Mouse (Mus musculus) left cerebral cortex, postnatal 4 days (tissue): ENCODE measurements at regions not wholly inside any gene's neighbourhood (a gene's known extent, or its start where the extent isn't known, plus 50 kb on each side); places are given as distances from the start of the nearest gene placed in this dataset.

Experiments used
- DNase-seq: peaks from one replicate; pipeline ENCODE4 v3.0.0-alpha.2; 2022
- intact Hi-C: fragments of 180-260 bp; cut with DNase I; formaldehyde crosslinking; loops from one replicate; pipeline ENCODE4 v1.15.1; 2025

DNA sequence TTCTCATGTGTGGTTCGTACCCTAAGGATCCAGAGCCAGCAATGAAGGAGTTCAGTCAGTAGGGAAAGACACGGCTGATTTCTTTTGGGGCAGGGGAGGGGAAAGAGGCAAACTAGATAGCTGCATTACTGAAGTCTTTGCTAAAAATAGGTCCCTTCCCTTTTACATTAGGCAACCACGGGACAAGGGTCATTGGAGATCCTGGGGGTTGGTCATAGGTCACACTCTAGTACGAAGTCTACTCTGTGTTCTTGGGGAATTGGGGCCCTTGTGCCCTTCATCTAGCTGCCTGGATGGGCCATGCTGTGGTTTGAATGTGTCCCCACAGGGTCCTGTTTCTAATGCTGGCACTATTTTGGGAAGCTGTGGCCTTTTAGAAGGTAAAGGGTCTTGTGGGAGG is 229.6 kb upstream of the 4931429L15Rik start:
- no peak for DNase-seq
- intact Hi-C loops, result no loop called here

DNA sequence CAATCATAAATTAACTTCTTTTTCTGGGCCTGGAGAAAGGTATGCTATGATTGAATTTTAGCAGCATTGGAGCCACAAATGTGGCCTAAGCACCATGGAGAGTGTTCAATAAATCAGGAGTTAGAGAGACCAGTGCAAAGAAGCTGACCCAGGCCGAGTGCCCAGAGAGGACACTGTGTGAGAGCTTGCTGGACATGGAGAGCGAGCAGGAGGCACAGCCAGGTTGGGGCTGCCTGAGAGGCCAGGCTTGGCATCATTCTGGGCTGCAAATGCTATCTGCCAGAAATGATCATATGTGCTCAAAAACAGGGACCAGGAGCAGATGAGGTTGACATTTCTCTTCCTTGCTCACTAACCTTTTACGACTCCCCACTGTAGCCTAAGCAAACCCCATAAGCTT is 224.5 kb upstream of the 4931429L15Rik start:
- peak; percentile 22 for DNase-seq
- intact Hi-C loops, result no loop called here

DNA sequence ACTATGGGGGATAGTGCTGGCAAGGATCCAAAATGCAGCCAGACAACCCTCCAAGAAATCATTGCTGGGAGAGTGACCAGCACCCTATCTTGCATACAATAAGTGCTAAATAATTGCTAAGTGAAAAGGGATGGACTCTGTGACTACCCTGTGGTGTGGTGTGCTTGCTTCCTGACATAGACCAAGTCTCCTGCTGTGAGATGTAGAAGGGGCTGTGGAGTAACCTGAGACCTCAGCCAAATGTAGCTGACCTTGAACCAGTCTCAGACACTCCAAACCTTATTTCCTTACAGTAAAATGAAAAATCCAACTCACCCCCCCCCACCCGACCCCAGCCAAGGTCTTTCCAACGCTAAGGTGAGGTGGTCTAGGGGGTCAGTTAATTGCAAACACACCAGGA is 221.2 kb upstream of the 4931429L15Rik start:
- intact Hi-C loops, result no loop called here
- no peak for DNase-seq

DNA sequence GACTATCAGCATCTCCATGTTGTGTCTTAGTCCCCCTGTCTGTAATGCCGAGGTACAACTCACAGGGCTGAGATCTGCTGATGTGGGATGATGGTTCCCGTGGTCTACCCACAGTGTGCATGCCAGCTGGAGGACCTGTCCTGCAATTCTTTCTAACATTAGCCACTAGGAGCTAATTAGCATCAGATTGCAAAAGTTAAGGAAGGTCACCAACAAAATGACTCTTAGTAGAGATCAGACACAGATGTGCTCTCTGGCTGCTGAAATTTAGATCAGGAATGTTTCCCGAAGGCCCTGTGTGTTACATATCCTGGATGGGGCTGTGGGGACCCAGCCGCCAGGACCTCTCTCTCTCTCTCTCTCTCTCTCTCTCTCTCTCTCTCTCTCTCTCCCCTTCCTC is 218.8 kb upstream of the 4931429L15Rik start:
- intact Hi-C loops, result no loop called here
- no peak for DNase-seq

DNA sequence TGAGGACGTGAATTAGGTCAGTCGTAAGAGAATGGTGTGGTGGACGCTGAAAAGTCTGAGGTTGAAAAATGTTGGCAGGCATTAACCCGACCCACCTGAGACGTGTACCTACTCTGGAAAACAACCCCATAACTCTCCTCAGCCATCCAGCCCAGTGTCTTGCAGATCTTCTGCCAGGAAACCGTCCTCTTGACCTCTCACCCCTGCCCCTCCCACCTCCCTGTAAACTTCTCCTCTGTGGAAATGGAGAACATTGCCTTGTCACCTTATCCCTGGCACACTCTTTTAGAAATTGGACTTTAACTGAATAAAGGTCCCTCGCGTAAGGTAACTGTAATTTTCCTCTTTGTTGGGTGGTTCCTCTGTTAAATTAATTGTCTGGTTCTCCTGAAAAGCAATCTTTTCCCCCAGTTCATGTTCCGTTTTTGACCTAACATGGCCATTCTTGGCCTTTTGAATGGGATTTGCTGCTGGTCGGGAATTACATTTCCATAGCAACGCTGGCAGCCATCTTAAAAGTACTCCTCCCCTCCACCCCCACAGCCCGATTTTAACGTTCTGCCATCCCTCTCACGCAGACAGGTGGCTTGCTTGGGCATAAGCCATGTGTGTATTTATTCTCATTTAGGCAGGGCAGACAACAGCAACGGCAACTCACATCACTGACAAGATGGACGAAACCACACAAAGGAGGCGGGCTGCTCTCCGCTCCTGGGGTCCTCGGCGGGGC is 196.8 kb upstream of the 4931429L15Rik start:
- no peak for DNase-seq
- intact Hi-C loops, result no loop called here

DNA sequence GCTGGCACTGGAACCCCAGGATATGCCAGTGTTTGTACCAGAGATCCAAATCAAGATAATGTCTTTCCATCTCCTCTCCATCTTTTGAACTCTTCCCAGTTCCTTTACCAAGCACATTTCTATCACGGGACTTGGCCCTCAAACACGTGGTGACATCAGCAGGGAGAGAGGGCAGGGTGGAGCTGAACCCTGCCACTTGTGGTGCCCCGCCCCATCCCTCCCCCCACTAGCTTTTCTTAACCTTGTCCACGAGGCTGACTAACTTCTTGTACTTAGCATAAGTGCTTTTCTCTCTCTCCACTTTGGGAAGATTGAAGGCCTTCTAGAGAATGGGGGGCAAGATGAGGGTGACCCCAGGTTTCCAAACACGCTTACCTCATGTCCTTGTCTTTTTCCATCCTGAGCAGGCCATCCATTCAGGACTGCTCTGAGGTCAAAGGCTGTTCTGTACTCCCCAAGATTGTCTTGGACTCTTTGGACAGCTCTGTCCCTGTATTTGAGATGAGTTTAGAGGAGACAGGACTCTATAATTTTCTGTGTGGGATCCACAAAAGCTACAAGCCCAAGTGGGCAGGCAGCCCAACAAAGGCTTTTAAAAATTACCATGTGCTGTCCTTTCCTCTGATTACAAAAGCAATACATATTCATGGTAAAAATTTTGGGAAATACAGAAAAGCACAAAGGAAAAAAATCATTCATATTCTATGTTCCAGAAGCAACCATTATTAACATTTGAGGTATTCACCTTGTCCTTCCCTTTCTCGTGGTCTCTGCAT is 192.7 kb upstream of the 4931429L15Rik start:
- intact Hi-C loops, result no loop called here
- no peak for DNase-seq

DNA sequence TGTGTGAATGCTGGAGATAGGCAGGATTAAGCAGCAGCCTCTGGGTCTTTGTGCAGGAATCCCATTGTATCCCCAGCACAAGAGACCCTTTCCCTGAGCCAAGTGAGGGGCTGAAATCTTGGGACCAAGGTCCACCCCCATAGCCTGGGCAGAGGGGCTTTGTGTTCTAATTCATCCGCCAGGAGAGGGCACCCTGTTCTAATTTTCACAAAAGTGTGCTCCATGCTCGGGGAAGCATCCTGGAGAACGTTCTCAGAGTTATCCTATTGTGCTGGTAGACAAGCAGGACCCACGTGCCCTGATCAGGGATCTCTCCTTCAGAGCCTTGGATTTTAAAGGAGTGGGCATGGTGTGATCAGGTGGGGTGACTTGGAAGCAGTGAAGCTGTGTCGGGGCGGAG is 191.5 kb upstream of the 4931429L15Rik start:
- peak; percentile 34 for DNase-seq
- intact Hi-C loops, result no loop called here

DNA sequence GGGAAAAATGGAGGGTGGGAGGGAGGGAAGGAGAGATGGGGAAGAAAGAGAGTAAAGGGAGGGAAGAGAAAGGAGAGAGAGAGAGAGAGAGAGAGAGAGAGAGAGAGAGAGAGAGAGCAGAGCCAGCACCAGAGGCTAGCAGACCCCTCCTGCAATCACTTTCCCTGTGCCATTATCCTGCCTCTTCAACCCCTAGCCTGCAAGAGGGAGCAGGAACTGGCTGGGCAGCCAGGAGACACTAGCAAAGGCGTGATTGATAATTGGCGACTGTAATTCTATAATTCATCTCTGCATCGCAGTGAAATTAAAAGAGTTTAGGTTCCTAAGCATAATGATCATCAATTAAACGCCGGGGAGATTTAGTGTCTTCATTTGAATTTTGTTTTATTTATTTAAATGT is 190.1 kb upstream of the 4931429L15Rik start:
- intact Hi-C loops, result no loop called here
- no peak for DNase-seq

DNA sequence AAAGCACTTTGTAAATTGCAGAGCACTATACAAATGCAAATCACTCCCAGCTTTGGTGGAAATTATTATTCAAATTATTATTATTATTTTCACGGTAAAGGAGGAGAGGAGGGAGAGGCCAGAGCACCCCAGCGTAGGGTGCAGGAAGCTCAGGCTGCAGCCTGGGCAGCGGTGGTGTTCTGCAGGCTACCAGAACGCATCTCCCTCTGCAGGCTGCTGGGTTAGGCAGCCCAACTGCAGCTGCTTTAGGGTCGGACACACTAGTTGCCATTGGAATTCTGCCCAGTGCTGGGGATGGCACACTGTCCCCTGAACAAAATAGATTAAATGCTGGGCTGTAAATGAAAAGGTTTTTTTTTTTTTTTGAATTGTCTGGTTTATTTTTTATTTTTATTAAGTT is 189.7 kb upstream of the 4931429L15Rik start:
- intact Hi-C loops, result no loop called here
- DNase-seq, result peak; percentile 20

DNA sequence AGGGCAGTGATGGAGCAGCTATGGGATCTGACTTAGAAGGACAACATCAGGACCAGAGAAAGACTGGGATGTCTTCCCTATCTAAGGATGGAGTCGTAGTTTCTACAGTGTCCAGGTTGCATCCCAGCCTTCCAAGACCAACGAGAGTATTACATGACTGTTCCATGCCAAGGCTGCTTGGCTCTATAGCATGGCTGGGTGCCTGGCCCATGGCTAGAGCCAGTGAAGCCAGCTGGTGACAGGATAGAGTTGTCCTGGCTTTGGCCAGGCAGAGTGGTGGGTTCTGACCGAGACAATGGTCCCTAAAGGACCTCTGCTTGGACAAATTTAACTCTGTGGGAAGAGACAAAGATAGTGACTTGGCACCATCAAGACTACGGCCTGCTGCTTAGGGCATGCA is 187.2 kb upstream of the 4931429L15Rik start:
- peak; percentile 72 for DNase-seq
- intact Hi-C loops, result no loop called here

DNA sequence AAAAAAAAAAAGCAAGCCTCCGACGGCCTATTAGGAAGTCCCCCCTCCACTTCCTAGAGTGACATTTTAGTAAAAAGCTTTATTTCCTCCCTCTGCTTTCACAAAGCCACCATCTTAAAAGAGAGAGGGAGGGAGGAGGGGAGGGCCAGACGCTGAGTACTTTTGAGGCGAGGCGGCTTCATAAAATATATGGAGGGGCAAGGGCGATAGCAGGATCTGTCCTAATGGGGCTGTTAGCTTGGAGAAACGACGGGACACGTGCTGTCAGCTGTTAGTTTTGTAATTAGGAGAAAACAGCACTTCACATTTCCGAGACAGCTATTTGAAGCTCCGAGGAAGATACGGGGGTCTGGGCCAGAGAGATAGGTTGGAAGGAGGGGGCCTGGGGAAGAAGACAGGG is 184.8 kb upstream of the 4931429L15Rik start:
- no peak for DNase-seq
- intact Hi-C loops, result no loop called here

DNA sequence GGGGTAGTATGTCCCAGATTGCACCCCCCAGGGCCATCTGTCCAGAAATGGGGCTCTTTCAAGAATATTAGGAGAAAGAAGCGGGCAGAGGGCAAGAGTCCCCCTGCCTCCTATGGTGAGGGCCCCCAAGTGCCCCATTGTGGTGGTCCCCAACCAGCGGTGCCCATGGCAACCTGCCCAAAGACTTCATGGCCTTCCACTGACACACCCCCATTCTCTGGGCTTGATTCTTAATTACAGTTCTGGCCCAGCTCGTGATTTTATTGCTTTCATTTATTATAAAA is 184.3 kb upstream of the 4931429L15Rik start:
- DNase-seq, result peak; percentile 54
- intact Hi-C loops, result no loop called here

DNA sequence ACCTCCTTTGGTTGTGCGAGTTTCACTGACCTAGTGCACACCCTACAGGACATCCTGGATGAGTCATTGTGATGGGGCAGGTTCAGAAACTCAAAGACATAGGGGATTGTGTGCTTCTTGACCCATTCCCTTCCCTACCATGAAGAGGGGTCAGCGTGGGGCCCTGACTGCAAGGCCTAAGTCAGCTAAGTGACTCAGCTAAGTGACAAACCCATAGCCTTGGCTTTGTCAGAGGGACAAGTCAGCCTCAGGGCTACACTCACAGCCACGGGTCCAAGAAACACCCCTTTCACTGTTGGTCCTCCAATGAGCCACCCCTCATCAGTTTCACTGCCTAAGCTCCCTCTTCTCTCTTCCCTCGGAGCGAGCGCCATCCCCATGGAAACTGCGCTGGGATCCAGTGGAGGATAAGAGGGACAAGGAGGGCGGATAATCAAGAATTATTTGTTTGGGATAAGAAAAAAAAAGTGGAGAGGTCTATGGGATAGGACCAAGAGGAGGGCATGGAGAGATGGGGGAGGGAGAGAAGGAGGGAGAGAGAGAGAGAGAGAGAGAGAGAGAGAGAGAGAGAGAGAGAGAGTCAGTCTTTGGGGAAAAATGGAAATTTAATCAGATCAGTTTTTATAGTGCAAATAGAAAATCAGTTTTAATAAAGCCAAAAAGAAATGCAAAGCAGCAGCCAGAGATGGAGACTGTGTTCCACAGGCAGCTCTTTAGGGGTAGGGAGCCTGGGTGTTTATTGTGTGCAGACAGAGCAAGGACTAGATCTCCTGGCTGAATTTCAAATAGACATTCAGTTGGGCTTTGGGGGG is 183.7 kb upstream of the 4931429L15Rik start:
- no peak for DNase-seq
- intact Hi-C loops, result no loop called here

DNA sequence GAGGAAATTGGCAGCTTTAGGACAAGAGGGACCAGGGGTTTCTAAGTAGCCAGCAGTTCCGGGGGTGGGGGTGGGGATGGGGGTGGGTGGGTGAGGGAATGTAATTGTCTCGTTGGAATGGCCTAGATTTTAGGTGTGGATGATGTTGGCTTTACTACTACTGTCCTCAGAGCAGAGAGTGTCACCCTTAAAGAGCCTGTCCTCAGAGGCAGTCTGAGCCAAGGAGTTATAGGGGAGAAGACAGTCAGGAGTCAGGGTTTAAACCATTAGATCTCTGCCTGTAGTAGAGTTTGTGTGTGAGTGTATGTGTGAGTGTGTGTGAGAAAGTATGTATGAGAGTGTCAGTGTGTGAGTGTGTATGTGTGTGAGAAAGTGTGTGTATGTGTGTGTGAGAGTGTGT is 179.6 kb upstream of the 4931429L15Rik start:
- intact Hi-C loops, result no loop called here

DNA sequence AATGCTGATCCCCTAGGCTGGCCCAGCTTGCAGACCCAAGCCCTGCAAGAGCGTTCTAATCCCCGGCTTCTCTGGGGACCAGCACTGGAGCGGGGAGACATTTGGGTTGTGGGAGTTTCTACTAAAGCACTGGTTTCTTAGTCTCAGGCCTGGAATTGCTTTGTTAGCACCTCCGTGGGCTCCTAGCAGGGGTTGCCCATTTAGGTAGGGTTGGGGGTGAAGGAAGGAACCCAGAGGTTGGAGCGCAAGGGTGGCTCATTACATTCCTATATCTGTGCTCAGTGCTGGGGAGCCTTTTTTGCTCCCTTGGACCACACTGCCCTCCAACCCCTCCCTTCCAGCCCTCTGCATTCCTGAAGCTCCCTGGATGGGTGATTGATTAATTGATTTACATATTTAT is 179.1 kb upstream of the 4931429L15Rik start:
- intact Hi-C loops, result no loop called here
- DNase-seq, result no peak

More for the DNA sequence above, 179.6 kb upstream of the 4931429L15Rik start:
- DNase-seq, result no peak

DNA sequence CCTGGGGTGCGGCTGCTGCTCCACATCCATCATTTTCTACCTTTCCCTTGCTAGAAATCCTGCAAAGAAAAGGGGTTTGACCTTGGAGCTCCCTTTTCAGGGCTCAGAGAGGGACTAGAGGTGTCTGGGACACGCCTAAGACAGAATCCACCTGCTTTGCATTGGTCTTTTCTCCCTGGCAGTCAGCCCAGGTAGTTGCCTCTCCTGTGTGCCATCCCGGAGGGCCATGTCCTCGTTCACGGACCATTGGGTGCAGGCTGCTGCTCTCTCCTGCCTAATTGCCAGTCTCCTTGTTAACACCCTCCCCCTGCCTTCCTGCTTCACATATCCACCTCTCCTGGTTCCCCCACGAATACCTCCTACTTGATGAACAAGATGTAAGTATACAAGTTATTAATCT is 175.5 kb upstream of the 4931429L15Rik start:
- DNase-seq, result peak; percentile 58
- intact Hi-C loops, result no loop called here

DNA sequence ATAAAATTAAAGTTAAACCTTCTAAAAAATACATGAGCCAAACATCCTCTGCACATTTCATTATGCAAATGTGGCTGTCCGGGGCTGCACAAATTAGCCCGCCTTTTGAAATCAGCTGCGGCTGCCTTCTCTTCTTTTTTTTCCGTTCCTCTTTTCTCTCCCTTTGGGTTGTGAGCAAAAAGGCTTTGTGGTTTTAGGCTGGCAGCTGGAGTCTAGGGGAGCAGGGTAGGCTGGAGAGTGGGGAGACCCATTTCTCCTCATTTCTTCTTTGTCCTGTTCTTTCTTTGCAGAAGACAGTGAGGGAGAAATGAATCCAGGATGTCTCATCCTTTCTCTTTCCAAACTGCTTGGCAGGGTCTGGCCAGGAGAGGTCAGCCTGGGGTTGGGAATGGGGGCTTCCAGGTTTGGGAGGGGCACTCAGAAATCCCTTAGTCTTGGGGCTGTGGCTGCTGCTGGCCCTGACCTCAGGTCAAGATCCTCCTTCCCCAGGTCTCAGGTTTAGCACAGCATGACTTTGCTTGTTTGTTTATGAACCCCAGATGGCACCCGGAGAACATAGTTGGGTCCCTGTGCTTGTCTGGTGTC is 163.2 kb upstream of the 4931429L15Rik start:
- intact Hi-C loops, result no loop called here
- DNase-seq, result peak; percentile 48

DNA sequence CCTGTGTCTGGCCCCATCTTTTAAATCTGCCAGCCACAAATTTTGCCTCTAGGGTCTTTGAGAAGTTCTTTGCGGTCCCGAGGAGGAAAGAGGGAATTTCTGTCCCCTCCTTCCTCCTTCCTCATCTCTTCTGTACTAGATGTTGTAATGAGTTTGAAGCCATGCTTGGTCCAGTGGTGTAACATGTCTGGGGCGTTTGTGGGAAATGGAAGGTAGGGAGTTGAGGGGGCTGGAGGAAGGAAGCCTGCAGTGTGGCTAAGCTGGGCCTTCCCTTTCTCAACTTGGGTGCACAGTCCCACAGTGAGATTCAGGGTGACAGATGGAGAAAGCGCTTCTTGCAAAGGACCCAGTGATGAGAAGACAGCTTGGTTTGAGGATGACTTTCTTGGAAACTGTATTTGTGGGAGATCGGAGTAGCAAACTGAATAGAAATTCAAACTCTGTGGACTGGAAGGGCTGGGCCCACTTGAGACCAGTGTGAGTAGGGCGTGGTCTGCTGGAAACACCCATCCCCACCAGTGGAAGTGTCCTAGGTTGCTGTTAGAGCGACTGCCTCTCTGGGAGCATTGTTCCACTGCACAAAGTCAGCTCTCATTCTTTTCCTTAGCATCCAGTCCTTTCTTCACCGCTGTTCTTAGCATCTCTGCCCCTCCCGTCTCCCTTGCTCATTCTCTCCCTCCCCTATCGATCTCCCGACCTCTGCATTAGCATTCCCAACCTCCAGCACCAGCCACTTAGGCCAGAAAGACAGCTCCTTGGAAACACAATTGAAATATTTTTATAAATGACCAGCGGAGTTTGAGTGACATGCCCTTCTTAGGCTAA is 162.5 kb upstream of the 4931429L15Rik start:
- intact Hi-C loops, result no loop called here
- DNase-seq, result no peak

DNA sequence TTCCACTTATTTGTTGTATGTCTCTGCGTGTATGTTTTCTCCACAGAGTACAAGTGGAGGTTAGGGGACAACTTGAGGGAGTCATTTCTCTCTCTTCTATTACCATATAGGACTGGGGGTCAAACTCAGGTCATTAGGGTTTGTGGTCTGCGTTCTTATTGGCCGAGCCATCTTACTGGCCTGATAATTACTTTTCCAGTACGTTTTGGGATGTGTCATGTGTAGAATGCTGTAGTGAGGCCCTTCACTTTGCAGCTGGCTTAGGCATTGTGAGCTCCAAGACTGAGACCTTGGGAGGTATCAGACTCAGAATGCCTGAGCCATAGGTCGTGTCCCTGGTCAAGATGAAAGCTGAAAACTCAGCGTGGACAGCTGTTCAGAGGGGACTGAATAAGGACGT is 161.7 kb upstream of the 4931429L15Rik start:
- intact Hi-C loops, result no loop called here
- no peak for DNase-seq

DNA sequence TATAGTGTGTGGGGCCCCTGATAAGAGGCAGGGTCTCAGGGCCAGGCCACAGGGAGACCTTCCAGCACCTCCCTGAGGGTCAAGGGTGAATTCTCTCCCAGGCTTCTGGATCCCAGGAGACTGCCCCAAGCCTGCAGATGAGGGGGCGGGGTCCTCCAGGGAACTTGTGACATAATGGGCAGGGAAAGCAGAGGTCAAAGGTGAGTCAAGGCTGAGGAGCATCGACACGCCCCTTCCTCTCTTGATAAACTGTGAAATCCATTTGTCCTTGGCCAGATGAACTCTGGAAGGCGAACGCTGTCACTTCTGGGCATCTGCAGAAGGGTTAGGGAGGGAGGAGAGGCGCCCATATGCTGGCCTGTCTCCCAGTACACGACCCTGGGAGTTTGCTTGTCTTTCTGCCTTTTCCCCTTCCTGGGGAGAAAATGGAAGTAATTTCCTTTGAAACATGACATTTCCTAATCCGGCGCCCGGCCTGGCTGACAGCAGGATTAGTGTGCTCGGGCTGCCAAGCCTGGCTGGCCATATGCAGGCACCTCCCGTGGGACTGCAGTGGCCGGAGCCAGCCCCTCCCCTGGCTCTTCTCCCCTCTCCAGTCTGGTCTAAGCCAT is 160.4 kb upstream of the 4931429L15Rik start:
- intact Hi-C loops, result no loop called here
- peak; percentile 85 for DNase-seq
